10 mouse cellular contexts compared by ENCODE assay signal in the genomic region with DNA sequence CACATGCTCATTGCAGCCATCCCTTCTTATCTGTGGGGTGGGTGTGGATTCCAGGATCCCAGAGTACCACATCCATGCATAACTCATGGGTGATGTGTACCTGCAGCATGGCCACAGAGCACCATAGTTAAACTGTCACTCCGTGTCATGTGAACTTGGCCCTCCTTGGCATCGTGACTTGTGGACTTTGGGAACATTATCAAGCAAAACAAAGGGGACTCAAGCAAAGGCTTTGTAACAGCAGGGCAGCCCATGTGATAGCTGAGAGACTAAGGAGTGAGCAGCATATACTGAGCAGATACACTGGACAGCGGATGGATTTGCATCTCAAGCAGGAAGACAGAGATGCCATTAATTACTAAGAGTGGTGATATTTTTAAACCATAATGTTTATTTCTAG.
"Had no signal": no experiment of that assay in that cellular context is flagged by ENCODE, and none has a peak within 500 bp of the region (broad histone marks: within the 10 kb centered on the region; RNA-seq: fewer than 3 reads in every experiment).

No protein-coding gene starts in this region.

- ATAC-seq: lung, postnatal 0 days; midbrain, embryonic 13.5 days had no signal

- H3K27me3 ChIP-seq: midbrain, embryonic 13.5 days had no signal

- H3K9ac ChIP-seq: liver, embryonic 14.5 days; midbrain, embryonic 13.5 days had no signal

- H3K36me3 ChIP-seq: limb, embryonic 10.5 days; midbrain, embryonic 13.5 days had no signal

- DNase-seq: lung, adult 2 months; lung, postnatal 36 days; right cerebral cortex, postnatal 25 days; thymus, postnatal 36 days had no signal

- H3K9me3 ChIP-seq: limb, embryonic 10.5 days; midbrain, embryonic 13.5 days had no signal

- H3K4me2 ChIP-seq: midbrain, embryonic 13.5 days had no signal

- H3K27ac ChIP-seq: kidney, postnatal 0 days; layer of hippocampus, adult 2 months; limb, embryonic 10.5 days; liver, embryonic 14.5 days; midbrain, embryonic 13.5 days had no signal

- H3K4me3 ChIP-seq: layer of hippocampus, adult 2 months; limb, embryonic 10.5 days; midbrain, embryonic 13.5 days had no signal
